In the genomic region with DNA sequence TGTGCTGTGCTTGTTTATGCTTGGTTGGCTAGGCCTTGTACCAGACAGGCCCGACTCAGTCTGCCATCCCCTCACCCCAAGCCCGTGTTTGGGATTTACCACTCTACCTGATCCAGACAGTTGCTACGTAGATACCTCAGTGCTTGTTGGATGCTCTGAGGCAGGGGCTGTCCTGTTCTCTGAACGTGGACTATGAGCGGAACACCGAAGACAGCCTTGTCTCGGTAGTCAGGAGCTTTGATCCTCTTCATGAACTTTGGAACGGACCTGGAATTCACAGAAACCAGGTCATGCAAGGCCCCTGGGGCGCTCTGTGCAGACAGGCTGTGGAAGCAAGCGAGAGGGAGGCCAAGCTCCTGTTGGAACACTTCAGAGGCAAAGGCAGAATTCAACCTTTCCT, we compare ENCODE assay signal across 18 mouse cellular contexts.
DNase-seq lines count a peak whose midpoint lies in the region; ATAC-seq and TF ChIP-seq lines count a peak whose summit lies in the region.
"Had no signal": no experiment of that assay in that cellular context is flagged by ENCODE, and none has a peak within 500 bp of the region (broad histone marks: within the 10 kb centered on the region; RNA-seq: fewer than 3 reads in every experiment).

No protein-coding gene starts in this region.

- no peak for DNase-seq in lung, embryonic 14.5 days
- DNase-seq in lung, postnatal 10 days, result no peak
- peak; percentile 90 for DNase-seq in kidney, adult 9 months
- peak; percentile 65 for DNase-seq in yolk sac, embryonic 10.5 days (ENCODE audit: low spot score)
- DNase-seq in ovary, postnatal 36 days (ENCODE audit: low spot score), result no peak
- DNase-seq: adrenal gland, postnatal 14 days; cerebellum, postnatal 36 days; liver, embryonic 13.5 days; lung, postnatal 14 days; right cerebral cortex, postnatal 4 days had no signal

- no peak overlapping the region for H3K4me2 ChIP-seq in intestine, embryonic 16.5 days (ENCODE audit: low read depth, low read length)
- no peak overlapping the region for H3K4me2 ChIP-seq in intestine, embryonic 15.5 days (replicated peaks)
- no peak overlapping the region for H3K4me2 ChIP-seq in lung, embryonic 14.5 days
- H3K4me2 ChIP-seq: heart, embryonic 12.5 days; liver, embryonic 13.5 days had no signal

- ATAC-seq in intestine, embryonic 16.5 days, result no peak
- ATAC-seq in intestine, embryonic 15.5 days, result no peak
- ATAC-seq in lung, embryonic 14.5 days (ENCODE audit: insufficient read depth), result no peak
- ATAC-seq: activated CD4-positive, CD25-positive, alpha-beta regulatory T cell, adult 4 months; forebrain, embryonic 14.5 days; midbrain, embryonic 16.5 days; Patski had no signal

- H3K4me3 ChIP-seq in intestine, embryonic 16.5 days (ENCODE audit: low read length), result no peak overlapping the region
- H3K4me3 ChIP-seq in intestine, embryonic 15.5 days (replicated peaks), result no peak overlapping the region
- H3K4me3 ChIP-seq in lung, embryonic 14.5 days (ENCODE audit: low read depth, low read length), result no peak overlapping the region
- H3K4me3 ChIP-seq: erythroblast, embryonic 14.5 days; heart, embryonic 12.5 days; liver, embryonic 13.5 days had no signal

- peaks cover 23% of the 10 kb centered on the region for H3K36me3 ChIP-seq in intestine, embryonic 16.5 days (ENCODE audit: control insufficient read depth, insufficient read depth, low read length)
- peaks cover 21% of the 10 kb centered on the region for H3K36me3 ChIP-seq in intestine, embryonic 15.5 days
- H3K36me3 ChIP-seq in lung, embryonic 14.5 days (ENCODE audit: insufficient read depth), result peaks cover 37% of the 10 kb centered on the region

- peaks cover 20% of the 10 kb centered on the region for H3K4me1 ChIP-seq in intestine, embryonic 16.5 days (ENCODE audit: control insufficient read depth, insufficient read depth, low read length)
- peaks cover 14% of the 10 kb centered on the region for H3K4me1 ChIP-seq in intestine, embryonic 15.5 days (replicated peaks)
- H3K4me1 ChIP-seq in lung, embryonic 14.5 days (ENCODE audit: insufficient read depth), result peaks cover 17% of the 10 kb centered on the region

- H3K9me3 ChIP-seq in intestine, embryonic 16.5 days (ENCODE audit: control insufficient read depth, low read length), result peaks cover 12% of the 10 kb centered on the region
- H3K9me3 ChIP-seq in intestine, embryonic 15.5 days, result no peaks in the 10 kb centered on the region
- H3K9me3 ChIP-seq in lung, embryonic 14.5 days (ENCODE audit: low read depth, low read length), result peaks cover 6% of the 10 kb centered on the region

- WGBS in intestine, embryonic 16.5 days, result 80% methylated on average over 10 of the region's 10 CpGs
- 83% methylated on average over 10 of the region's 10 CpGs for WGBS in intestine, embryonic 15.5 days
- 89% methylated on average over 10 of the region's 10 CpGs for WGBS in lung, embryonic 14.5 days

- TF ChIP-seq CTCF in lung, embryonic 14.5 days (IDR thresholded peaks at IDR 0.05; ENCODE audit: low read depth), result no peak

- H3K9ac ChIP-seq in intestine, embryonic 16.5 days (ENCODE audit: low read depth, low read length), result no peak overlapping the region
- no peak overlapping the region for H3K9ac ChIP-seq in intestine, embryonic 15.5 days
- no peak overlapping the region for H3K9ac ChIP-seq in lung, embryonic 14.5 days
- H3K9ac ChIP-seq: heart, embryonic 12.5 days; liver, embryonic 13.5 days had no signal

- H3K27ac ChIP-seq in intestine, embryonic 16.5 days (ENCODE audit: low read length), result peak overlapping the region; percentile 3; the same call in 1 of the 2 replicates
- H3K27ac ChIP-seq in intestine, embryonic 15.5 days, result no peak overlapping the region
- H3K27ac ChIP-seq in lung, embryonic 14.5 days (ENCODE audit: low read depth), result 0 out of 2 replicates have a peak overlapping the region, but pooled peaks have one; percentile 8
- H3K27ac ChIP-seq: liver, embryonic 13.5 days had no signal

- no peaks in the 10 kb centered on the region for H3K27me3 ChIP-seq in intestine, embryonic 16.5 days (replicated peaks; ENCODE audit: control insufficient read depth, insufficient read depth, low read length)
- H3K27me3 ChIP-seq in intestine, embryonic 15.5 days (replicated peaks), result no peaks in the 10 kb centered on the region
- H3K27me3 ChIP-seq in lung, embryonic 14.5 days (ENCODE audit: insufficient read depth, low read length), result no peaks in the 10 kb centered on the region
- H3K27me3 ChIP-seq: heart, embryonic 12.5 days; liver, embryonic 13.5 days; Patski had no signal

Comparison
In these comparisons a context has a peak if more than half of its experiments do, and no peak if none do; other contexts are left out.
1. DNase-seq: peak in kidney, adult 9 months (single experiment) and yolk sac, embryonic 10.5 days (single experiment); none in lung, embryonic 14.5 days (single experiment), lung, postnatal 10 days (single experiment) and ovary, postnatal 36 days (single experiment).